Mouse (Mus musculus) testis, postnatal 10 days (tissue): Measurements from ENCODE around the gene Itprip.
"Not testable (repeated sequence)": the region's sequence is repeated elsewhere in the genome, so short reads cannot be mapped to it uniquely, and the experiment has no call there.

Source experiments
- DNase-seq: peaks from one replicate; pipeline ENCODE4 v3.0.0; 2021; ENCODE audit warnings: low spot score

Gene Itprip

GRCm38 (mm10) chr19:47853053-47853452 is 66.0 kb downstream of the Itprip start:
- DNase-seq: no peak

GRCm38 (mm10) chr19:47852131-47852530 is 67.0 kb downstream of the Itprip start:
- DNase-seq: not testable (repeated sequence)

GRCm38 (mm10) chr19:47849735-47850134 is 69.4 kb downstream of the Itprip start:
- DNase-seq: no peak
